Mouse (Mus musculus) left cerebral cortex, postnatal 14 days (tissue): ENCODE measurements around the gene Zxdc. TPM values are rescaled to one million over a fixed set of nuclear protein-coding genes. Genes with fewer than 3 reads are reported as not detected.

Experiments used
- DNase-seq, 2 experiments: peaks; one replicate each; pipeline ENCODE4 v3.0.0; 2021 to 2022; ENCODE audit warnings: low spot score in 2 of 2, mixed read lengths in 1 of 2
- intact Hi-C: fragments of 180-260 bp; cut with DNase I; formaldehyde crosslinking; loops from one replicate; pipeline ENCODE4 v1.15.1; 2025
- long read RNA-seq, 2 experiments: library from polyadenylated mRNA; stranded (forward); transcript quantifications; one replicate each; pipeline ENCODE4 v2.0.0; 2021
- total RNA-seq, 2 experiments: library from RNA; stranded (reverse); gene quantifications; 2 replicates each; pipeline ENCODE4 v1.2.3; 2021

The Zxdc gene
- total RNA-seq, result 10 to 100 TPM; 23.3 to 24.1 TPM
- long read RNA-seq, experiment 1, full-length matches to known transcripts, result 22 of 27 reads
- long read RNA-seq, experiment 1, partial matches to known transcripts, result 2 of 27 reads
- long read RNA-seq, experiment 1, other reads (novel, unspliced or antisense), result 3 of 27 reads
- long read RNA-seq, experiment 2, full-length matches to known transcripts, result 18 of 26 reads
- long read RNA-seq, experiment 2, partial matches to known transcripts, result 2 of 26 reads
- long read RNA-seq, experiment 2, other reads (novel, unspliced or antisense), result 6 of 26 reads

- DNase-seq, result peak; percentile 99 to 100
- intact Hi-C loops, result no loop called here
These were observed at the start of gene Zxdc for GRCm38 (mm10) chr6:90368976-90369724. TSS of gene Zxdc (plus strand) at chr6:90369492.

- intact Hi-C loops, result loop anchor here (10.0 kb wide), 1 partner anchor 646 kb away; no protein-coding TSS in a partner anchor
These were observed 48.9 kb upstream of the Zxdc start for GRCm38 (mm10) chr6:90320429-90320828.

DNA sequence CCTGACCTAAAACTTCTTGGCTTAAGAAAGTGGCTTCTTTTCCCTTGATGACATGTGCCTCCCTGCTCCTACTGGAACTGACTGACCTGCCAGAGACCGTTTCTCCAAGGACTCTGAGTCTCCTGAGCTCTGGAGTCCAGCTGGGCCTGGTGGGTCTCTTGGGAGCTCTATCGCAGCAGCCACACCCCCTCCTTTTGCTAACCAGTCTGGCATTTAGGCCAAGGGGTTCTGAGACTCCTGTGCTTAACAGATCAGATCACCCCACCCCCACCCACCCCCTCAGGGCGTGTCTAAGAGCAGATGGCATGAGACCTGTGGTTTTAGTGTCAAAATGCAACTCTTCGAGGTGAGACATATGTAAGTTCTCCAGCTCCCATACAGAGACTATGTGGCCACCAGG is 47.5 kb upstream of the Zxdc start:
- DNase-seq, result no peak
- intact Hi-C loops, result loop anchor here (10.0 kb wide), 1 partner anchor 647 kb away; no protein-coding TSS in a partner anchor

More at GRCm38 (mm10) chr6:90320429-90320828, 48.9 kb upstream of the Zxdc start:
- no peak for DNase-seq

- no peak for DNase-seq
- intact Hi-C loops, result loop anchor here (10.0 kb wide), 1 partner anchor 649 kb away; no protein-coding TSS in a partner anchor
These were observed 45.3 kb upstream of the Zxdc start for GRCm38 (mm10) chr6:90324026-90324425.

- intact Hi-C loops, result loop anchor here (10.0 kb wide), 1 partner anchor 650 kb away; no protein-coding TSS in a partner anchor
These were observed 44.8 kb upstream of the Zxdc start for GRCm38 (mm10) chr6:90324463-90324862.

GRCm38 (mm10) chr6:90324991-90325390 is 44.3 kb upstream of the Zxdc start, which contains the start of gene Chst13:
TSS of gene Chst13 (minus strand) at chr6:90325185.
- no peak for DNase-seq
- intact Hi-C loops, result loop anchor here (10.0 kb wide), 1 partner anchor 650 kb away; no protein-coding TSS in a partner anchor

More at GRCm38 (mm10) chr6:90324463-90324862, 44.8 kb upstream of the Zxdc start:
- DNase-seq, result no peak

DNA sequence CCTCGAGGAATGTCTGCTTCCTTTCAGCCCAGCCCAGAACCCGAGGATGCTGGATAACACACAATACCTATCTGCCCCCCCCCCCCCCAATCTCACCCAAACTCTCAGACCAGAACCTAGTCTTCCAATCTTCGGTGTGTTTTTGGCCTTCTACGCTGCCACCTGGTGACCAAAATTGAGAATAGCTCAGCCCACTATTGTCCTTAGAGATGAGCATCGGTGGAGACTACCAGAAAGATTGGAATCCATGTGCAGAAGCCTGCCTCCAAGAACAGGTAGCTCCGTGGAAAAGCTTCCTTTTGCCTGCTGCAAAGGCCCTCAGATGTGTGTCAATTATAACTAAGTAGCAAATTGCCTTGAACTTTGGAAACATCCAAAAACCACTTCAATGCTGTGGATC is 41.6 kb upstream of the Zxdc start:
- DNase-seq, result peak; percentile 49 to 59
- intact Hi-C loops, result loop anchor here (10.0 kb wide), 1 partner anchor 653 kb away; no protein-coding TSS in a partner anchor

DNA sequence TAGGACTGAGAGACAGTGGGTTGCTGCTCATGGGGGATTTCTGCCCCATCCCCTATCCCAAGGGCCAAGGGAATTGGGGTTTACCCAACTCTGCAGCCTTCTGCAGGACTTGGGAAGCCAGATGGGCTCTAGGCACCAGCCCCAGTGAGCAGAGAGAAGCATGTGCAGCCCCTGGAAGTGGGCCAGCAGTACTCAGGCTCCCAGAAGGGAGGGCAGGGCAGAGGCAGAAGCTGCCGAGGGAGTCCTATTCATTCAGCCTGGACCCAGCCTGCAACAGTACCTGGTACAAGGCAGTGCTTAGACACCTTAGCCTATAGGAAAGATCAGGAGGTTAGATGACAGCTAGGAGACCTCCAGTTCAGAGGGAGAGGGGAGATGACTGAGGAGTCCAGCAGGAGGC is 39.3 kb upstream of the Zxdc start:
- intact Hi-C loops, result loop anchor here (10.0 kb wide), 1 partner anchor 655 kb away; no protein-coding TSS in a partner anchor
- peak; percentile 54 to 57 for DNase-seq

- DNase-seq, result no peak
- intact Hi-C loops, result no loop called here
These were observed 36.5 kb upstream of the Zxdc start, which contains the start of gene Uroc1 for GRCm38 (mm10) chr6:90332561-90333425. TSS of gene Uroc1 (plus strand) at chr6:90333284.

- intact Hi-C loops, result no loop called here
- DNase-seq, result no peak
These were observed 35.0 kb upstream of the Zxdc start for GRCm38 (mm10) chr6:90334244-90334643.

GRCm38 (mm10) chr6:90342343-90342742 is 26.9 kb upstream of the Zxdc start:
- intact Hi-C loops, result no loop called here
- DNase-seq, result no peak

- intact Hi-C loops, result no loop called here
These were observed 22.1 kb upstream of the Zxdc start for GRCm38 (mm10) chr6:90347183-90347582.

DNA sequence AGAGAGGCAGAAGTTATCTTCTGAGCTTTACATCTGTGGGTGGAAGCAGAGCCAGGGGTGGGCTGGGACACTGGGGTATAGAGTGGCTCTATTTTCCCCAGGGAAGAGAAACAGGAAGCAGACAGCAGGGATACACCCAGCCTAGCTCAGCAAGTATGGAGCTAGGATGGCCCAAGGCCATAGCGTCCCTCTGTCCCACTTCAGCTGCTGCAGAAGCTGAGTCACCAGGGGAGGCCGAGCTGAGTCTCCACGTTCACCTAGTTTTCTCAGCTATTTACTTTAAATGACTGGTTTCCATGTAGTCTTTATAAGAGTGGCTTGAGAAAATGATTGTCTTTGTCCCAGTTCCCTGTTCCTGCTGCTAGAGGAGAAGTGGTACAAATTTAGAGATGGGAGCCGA is 20.8 kb upstream of the Zxdc start:
- DNase-seq, result no peak
- intact Hi-C loops, result no loop called here

More at GRCm38 (mm10) chr6:90347183-90347582, 22.1 kb upstream of the Zxdc start:
- no peak for DNase-seq

DNA sequence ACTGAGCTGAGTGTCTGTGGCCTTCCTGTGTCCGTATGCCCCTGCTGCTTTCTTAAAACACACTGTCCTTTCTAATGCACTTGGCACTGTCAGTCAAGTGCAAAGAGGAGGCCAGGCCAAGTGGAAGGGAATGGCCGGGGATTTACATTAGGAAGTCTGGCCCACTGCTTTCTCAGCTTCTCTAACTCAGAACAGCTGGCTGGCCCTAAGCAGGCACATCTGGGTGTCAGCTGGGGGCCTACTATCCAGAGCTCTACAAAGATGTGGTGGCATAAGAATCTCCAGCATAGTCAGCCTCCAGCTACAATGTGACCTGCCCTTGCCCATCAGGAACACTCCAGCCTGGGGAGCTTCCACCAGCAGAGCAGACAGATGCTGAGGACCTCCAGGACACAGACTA is 19.3 kb upstream of the Zxdc start:
- no peak for DNase-seq
- intact Hi-C loops, result no loop called here

DNA sequence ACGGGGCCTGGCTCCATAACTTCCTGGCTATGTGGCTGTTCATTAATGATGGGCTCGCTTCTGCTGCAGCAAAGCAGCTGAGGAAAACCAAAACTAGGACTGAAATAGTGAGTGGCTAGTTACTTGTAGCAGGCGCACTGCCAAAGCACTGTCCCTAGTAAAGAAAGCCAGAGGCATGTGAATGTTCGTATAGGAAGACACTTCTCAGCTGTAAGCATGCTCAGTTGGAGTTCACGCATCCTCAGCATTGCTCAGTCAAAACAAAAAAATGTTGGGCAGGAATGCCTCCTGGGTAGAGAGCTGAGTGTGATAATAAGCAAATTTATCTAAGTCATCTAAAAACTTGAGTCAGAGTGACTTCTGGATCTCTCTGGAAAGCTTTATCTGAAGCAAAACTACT is 11.2 kb upstream of the Zxdc start:
- DNase-seq, result no peak
- intact Hi-C loops, result no loop called here

DNA sequence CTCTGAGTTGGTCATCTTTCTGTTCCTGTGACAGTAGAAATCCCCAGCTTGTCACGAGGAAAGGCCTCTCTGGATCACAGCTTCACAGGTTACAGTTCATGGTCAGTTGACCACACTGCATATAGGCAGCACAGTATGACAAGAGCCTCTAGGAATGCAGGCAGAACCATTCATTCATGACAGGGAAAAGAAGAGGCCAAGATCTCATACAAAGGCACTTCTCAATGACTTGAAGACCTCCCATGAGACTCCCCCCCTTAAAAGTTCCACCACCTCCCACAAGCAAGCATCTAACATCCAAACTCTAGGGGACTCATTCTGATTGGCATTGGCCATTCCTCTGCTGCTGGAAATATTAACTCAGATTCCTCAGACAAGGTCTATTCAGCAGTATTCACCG is 9.8 kb upstream of the Zxdc start:
- no peak for DNase-seq
- intact Hi-C loops, result no loop called here

- intact Hi-C loops, result no loop called here
- peak; percentile 39 to 43 for DNase-seq
These were observed 9.1 kb upstream of the Zxdc start for GRCm38 (mm10) chr6:90360024-90360781.

GRCm38 (mm10) chr6:90360922-90361614 is 8.2 kb upstream of the Zxdc start:
- intact Hi-C loops, result no loop called here
- no peak for DNase-seq
